Mouse (Mus musculus): ENCODE measurements at regions not wholly inside any gene's neighbourhood (a gene's known extent, or its start where the extent isn't known, plus 50 kb on each side); places are given as distances from the start of the nearest gene placed in this dataset.

DNA sequence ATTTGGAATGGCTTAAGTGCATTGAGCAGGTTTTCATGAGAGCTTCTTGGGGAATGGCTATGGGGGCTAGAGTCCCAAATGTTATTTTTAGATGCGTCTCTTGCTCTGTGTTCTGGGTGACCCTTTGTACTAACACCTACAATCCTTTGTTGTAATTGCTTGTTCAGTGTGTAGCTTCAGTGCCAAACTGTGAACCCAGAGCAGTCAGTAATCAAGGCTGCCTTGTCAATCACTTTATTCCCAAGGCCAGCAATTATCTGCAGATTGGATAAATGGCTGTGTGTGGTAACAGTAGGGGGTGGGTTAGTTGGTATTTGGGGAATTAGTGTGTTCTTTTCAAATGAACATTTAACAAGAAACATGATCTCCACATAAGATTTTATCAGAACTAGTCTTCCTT lies 390.4 kb downstream of the Poteg start:
- DNase-seq (ENCODE audit: low spot score) (peak; percentile 69), ATAC-seq (peak; percentile 58)
- Histone ChIP-seq H3K27me3 (replicated peaks; ENCODE audit: control insufficient read depth, insufficient read depth, low read length) (no peaks in the 10 kb centered on the region), H3K4me1 (ENCODE audit: control insufficient read depth, insufficient read depth, low read length) (no peaks in the 10 kb centered on the region), H3K27ac (ENCODE audit: low read depth, low read length) (no peak overlapping the region), H3K9me3 (replicated peaks; ENCODE audit: control insufficient read depth, low read length) (no peaks in the 10 kb centered on the region), H3K36me3 (ENCODE audit: control insufficient read depth, insufficient read depth, low read length) (no peaks in the 10 kb centered on the region), H3K4me3 (ENCODE audit: low read depth, low read length) (no peak overlapping the region), H3K9ac (ENCODE audit: low read length) (no peak overlapping the region), H3K4me2 (ENCODE audit: low read length) (no peak overlapping the region)
- 3% methylated on average over 1 of the region's 1 CpGs for WGBS

DNA sequence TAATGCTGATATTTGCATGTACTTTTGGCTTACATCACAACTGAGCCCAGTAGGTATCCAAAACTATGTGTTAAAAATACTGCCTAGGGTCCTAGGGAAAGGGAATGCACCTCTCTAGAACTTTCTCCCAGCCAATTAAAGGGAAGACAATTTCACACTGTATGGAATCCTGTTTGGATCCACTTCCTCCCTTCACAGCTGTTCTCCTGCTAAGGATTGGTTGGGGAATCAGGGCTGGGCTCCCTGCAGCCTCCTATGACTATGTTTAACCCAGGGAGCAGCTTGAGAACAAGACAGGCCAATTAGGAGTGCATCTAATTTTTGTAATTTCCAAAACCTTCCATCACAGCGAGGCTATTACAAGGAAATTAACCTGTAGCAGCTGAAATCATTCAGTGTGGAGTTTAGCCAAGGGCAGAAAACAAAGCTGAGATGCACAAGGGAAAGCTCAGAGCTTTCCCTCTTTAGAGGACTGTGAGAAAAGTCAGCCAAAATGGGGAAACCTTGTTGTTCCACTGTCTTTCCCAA lies 419.1 kb downstream of the Poteg start:
- ATAC-seq, result no peak
- Histone ChIP-seq H3K4me2 (ENCODE audit: low read length) (no peak overlapping the region), H3K27me3 (replicated peaks; ENCODE audit: control insufficient read depth, insufficient read depth, low read length) (no peaks in the 10 kb centered on the region), H3K4me3 (ENCODE audit: low read depth, low read length) (no peak overlapping the region), H3K4me1 (ENCODE audit: control insufficient read depth, insufficient read depth, low read length) (no peaks in the 10 kb centered on the region), H3K36me3 (ENCODE audit: control insufficient read depth, insufficient read depth, low read length) (no peaks in the 10 kb centered on the region), H3K9ac (ENCODE audit: low read length) (no peak overlapping the region), H3K9me3 (replicated peaks; ENCODE audit: control insufficient read depth, low read length) (no peaks in the 10 kb centered on the region), H3K27ac (ENCODE audit: low read depth, low read length) (no peak overlapping the region)
- DNase-seq (ENCODE audit: low spot score), result peak; percentile 39
- 31% methylated on average over 1 of the region's 1 CpGs for WGBS

DNA sequence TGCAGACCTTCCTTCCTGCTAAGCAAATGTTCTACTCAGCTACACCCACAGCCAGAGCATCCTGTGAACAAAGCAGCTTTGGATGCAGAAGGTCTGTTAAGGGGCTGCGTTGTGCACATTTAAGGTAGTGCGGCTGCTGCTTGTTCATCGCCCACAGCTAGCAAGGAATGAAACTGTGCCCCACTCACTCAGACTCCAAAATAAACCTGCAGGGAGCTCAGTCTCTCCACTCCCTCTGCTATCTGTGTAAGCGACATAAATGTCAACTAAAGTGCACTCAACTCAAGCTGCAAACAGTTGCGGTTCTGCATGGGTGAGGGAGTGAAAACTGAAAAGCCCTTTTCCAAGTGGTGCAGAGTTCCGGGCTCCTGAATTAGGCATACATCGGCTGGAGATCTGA lies 421.1 kb downstream of the Poteg start:
- no peak for ATAC-seq

DNA sequence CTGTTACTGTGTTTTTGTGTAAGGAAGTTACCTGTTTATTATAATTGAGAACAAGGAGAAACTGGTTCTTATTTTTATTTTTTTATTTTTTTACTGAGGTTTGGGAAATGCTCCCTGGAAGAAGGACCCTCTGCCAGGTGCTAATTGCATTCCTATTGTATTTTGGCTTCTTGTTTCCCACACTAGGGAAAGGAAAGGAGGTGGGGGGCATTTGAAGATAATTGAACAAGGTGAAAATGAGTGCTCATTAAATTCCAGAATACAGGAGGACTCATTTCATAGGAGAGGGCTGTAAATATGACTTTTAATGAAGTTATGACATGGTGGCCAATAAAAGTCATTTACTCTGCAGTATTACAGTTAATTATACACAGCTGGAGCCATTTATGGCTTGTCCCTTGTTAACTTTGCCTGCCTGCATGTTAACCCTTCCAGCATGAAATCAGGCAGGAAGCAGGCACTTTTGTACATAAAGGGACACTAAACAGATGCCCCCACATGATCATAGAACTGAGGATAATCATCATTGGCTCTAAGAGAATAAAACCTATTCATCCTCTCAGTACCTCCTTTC lies 430.3 kb downstream of the Poteg start:
- Histone ChIP-seq H3K4me2 (ENCODE audit: low read length) (no peak overlapping the region), H3K4me3 (ENCODE audit: low read depth, low read length) (no peak overlapping the region), H3K4me1 (ENCODE audit: control insufficient read depth, insufficient read depth, low read length) (no peaks in the 10 kb centered on the region), H3K9ac (ENCODE audit: low read length) (no peak overlapping the region), H3K36me3 (ENCODE audit: control insufficient read depth, insufficient read depth, low read length) (no peaks in the 10 kb centered on the region), H3K27ac (ENCODE audit: low read depth, low read length) (no peak overlapping the region), H3K27me3 (replicated peaks; ENCODE audit: control insufficient read depth, insufficient read depth, low read length) (no peaks in the 10 kb centered on the region), H3K9me3 (replicated peaks; ENCODE audit: control insufficient read depth, low read length) (no peaks in the 10 kb centered on the region)
- DNase-seq (ENCODE audit: low spot score) (peak; percentile 25), ATAC-seq (no peak)

More for the DNA sequence above, 421.1 kb downstream of the Poteg start:
- Histone ChIP-seq H3K4me3 (ENCODE audit: low read depth, low read length) (no peak overlapping the region), H3K27ac (ENCODE audit: low read depth, low read length) (no peak overlapping the region), H3K9ac (ENCODE audit: low read length) (no peak overlapping the region), H3K9me3 (replicated peaks; ENCODE audit: control insufficient read depth, low read length) (no peaks in the 10 kb centered on the region), H3K4me2 (ENCODE audit: low read length) (no peak overlapping the region), H3K4me1 (ENCODE audit: control insufficient read depth, insufficient read depth, low read length) (no peaks in the 10 kb centered on the region), H3K27me3 (replicated peaks; ENCODE audit: control insufficient read depth, insufficient read depth, low read length) (no peaks in the 10 kb centered on the region), H3K36me3 (ENCODE audit: control insufficient read depth, insufficient read depth, low read length) (no peaks in the 10 kb centered on the region)
- DNase-seq (ENCODE audit: low spot score), result no peak
- 95% methylated on average over 7 of the region's 7 CpGs for WGBS

DNA sequence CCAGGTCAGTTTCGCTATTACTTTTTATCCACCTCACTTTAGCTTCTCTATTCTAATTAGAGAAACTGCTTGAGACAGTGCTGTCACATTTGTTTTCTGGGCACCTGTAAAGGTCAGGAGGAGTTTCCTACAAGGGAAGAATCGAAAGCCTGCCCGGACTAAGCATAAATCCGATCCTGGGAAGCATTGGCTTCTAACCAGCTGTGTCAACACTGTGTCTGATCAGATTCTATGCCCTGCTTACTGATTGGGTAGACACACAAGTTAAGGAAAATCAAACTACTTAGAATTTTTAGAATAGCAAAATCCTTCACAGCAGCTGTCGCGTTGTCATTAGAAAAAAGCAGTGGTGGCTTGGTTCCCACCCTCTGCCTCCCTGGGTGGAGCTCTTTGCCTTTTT lies 441.8 kb downstream of the Poteg start:
- Histone ChIP-seq H3K36me3 (ENCODE audit: control insufficient read depth, insufficient read depth, low read length) (no peaks in the 10 kb centered on the region), H3K27ac (ENCODE audit: low read depth, low read length) (no peak overlapping the region), H3K4me2 (ENCODE audit: low read length) (no peak overlapping the region), H3K9ac (ENCODE audit: low read length) (no peak overlapping the region), H3K27me3 (replicated peaks; ENCODE audit: control insufficient read depth, insufficient read depth, low read length) (no peaks in the 10 kb centered on the region), H3K9me3 (replicated peaks; ENCODE audit: control insufficient read depth, low read length) (no peaks in the 10 kb centered on the region), H3K4me3 (ENCODE audit: low read depth, low read length) (no peak overlapping the region), H3K4me1 (ENCODE audit: control insufficient read depth, insufficient read depth, low read length) (no peaks in the 10 kb centered on the region)
- DNase-seq (ENCODE audit: low spot score), result no peak
- 91% methylated on average over 6 of the region's 6 CpGs for WGBS
- ATAC-seq, result no peak

DNA sequence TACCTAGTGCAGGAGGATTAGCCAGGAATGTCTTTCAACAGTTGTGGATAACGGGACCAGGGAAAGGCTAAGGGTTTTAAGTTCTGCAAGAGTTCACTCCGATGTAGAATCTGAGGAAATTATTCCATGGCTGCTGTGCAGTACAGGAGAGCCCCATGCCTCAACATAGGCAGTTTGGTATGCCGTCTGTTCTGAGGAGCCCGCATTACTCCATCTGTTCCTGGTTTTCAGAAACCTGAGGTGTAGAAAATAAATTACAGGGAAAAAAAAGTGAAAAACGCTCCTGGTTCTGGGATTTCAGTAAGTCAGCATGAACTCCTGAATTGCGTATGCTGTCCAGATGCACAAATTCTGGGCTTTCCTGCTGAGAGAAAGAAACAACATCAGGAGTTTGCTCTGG lies 446.9 kb downstream of the Poteg start:
- no peaks in the 10 kb centered on the region for H3K4me1 ChIP-seq (ENCODE audit: control insufficient read depth, insufficient read depth, low read length)
- 72% methylated on average over 6 of the region's 6 CpGs for WGBS
- DNase-seq (ENCODE audit: low spot score) (peak; percentile 20), ATAC-seq (no peak)
- no peak overlapping the region for H3K9ac ChIP-seq (ENCODE audit: low read length)
- H3K4me2 ChIP-seq (ENCODE audit: low read length), result no peak overlapping the region
- H3K36me3 ChIP-seq (ENCODE audit: control insufficient read depth, insufficient read depth, low read length), result no peaks in the 10 kb centered on the region
- no peaks in the 10 kb centered on the region for H3K9me3 ChIP-seq (replicated peaks; ENCODE audit: control insufficient read depth, low read length)
- no peaks in the 10 kb centered on the region for H3K27me3 ChIP-seq (replicated peaks; ENCODE audit: control insufficient read depth, insufficient read depth, low read length)
- no peak overlapping the region for H3K4me3 ChIP-seq (ENCODE audit: low read depth, low read length)
- no peak overlapping the region for H3K27ac ChIP-seq (ENCODE audit: low read depth, low read length)

DNA sequence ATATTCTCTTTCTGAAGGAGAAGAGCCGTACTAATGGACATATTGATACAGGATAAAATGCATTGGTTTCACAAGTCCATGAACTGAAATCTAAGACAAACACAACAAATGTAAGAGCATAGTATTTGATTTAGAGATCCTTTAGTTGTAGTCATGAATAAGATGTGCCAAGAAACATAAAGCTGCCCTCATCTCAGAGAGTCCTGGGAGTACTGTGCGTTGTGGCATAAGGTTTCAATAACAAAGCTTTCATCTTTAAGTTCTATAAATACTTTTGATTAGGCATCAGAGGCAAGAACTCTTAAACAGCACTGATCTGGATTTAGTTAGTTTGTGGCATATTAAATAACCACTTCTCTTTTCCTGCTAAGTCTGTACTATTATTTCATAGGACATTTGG lies 452.6 kb downstream of the Poteg start:
- Histone ChIP-seq H3K4me3 (ENCODE audit: low read depth, low read length) (no peak overlapping the region), H3K4me1 (ENCODE audit: control insufficient read depth, insufficient read depth, low read length) (no peaks in the 10 kb centered on the region), H3K4me2 (ENCODE audit: low read length) (no peak overlapping the region), H3K9ac (ENCODE audit: low read length) (no peak overlapping the region), H3K9me3 (replicated peaks; ENCODE audit: control insufficient read depth, low read length) (no peaks in the 10 kb centered on the region), H3K27me3 (replicated peaks; ENCODE audit: control insufficient read depth, insufficient read depth, low read length) (no peaks in the 10 kb centered on the region), H3K27ac (ENCODE audit: low read depth, low read length) (no peak overlapping the region), H3K36me3 (ENCODE audit: control insufficient read depth, insufficient read depth, low read length) (no peaks in the 10 kb centered on the region)
- DNase-seq (ENCODE audit: low spot score) (no peak), ATAC-seq (no peak)
- 89% methylated on average over 2 of the region's 2 CpGs for WGBS

DNA sequence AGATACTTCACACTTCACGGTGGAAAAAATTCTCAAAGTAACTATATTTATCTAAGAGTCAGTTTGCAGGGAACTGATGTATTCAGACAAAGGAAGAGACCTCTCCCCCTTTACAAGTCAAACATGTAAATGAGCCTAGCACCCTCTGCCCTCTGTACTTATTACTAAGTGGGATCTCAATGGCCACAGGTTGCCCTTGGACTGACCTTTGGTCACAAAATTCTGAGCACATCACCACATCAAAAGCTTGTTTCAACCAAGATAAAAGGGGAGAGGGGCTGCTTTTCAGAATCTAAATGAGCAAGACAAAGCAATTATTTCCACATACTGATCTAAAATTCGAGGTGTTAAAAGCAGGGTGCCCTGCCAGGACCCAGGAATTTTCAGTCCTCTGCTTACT lies 456.3 kb downstream of the Poteg start:
- H3K4me2 ChIP-seq (ENCODE audit: low read length), result no peak overlapping the region
- H3K4me1 ChIP-seq (ENCODE audit: control insufficient read depth, insufficient read depth, low read length), result no peaks in the 10 kb centered on the region
- no peak overlapping the region for H3K9ac ChIP-seq (ENCODE audit: low read length)
- H3K27me3 ChIP-seq (replicated peaks; ENCODE audit: control insufficient read depth, insufficient read depth, low read length), result no peaks in the 10 kb centered on the region
- no peaks in the 10 kb centered on the region for H3K36me3 ChIP-seq (ENCODE audit: control insufficient read depth, insufficient read depth, low read length)
- H3K9me3 ChIP-seq (replicated peaks; ENCODE audit: control insufficient read depth, low read length), result no peaks in the 10 kb centered on the region
- ATAC-seq (no peak), DNase-seq (ENCODE audit: low spot score) (no peak)
- H3K4me3 ChIP-seq (ENCODE audit: low read depth, low read length), result no peak overlapping the region
- H3K27ac ChIP-seq (ENCODE audit: low read depth, low read length), result no peak overlapping the region
- 31% methylated on average over 2 of the region's 2 CpGs for WGBS

DNA sequence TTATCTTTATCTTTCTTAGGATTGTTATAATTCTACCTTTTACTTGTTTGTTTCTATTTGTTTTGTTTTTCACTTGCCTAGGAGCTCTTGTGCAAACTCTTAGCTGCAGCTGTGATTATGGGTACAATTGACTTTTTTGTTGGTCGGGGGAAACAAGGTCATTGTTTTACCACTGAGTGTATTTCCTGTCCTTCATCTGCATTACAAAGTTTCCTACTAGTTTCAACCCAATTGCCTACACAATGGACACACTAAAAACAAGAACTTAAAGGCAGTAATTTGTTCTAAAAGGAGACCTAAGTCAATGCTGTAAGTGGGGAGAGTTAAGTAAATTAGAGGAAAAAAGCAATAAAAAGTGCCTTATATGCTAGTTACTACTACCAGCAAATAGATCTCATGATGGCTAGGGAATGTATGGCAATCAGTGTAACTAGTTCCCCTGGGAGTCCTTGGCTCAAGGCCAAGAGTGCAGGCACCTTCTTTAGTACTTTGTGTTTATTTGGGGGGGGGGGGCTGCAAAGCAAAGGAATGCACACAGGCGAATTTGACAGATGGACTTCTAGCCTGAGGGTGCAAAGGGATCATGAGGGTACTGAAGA lies 462.0 kb downstream of the Poteg start:
- Histone ChIP-seq H3K9me3 (replicated peaks; ENCODE audit: control insufficient read depth, low read length) (no peaks in the 10 kb centered on the region), H3K36me3 (ENCODE audit: control insufficient read depth, insufficient read depth, low read length) (no peaks in the 10 kb centered on the region), H3K4me2 (ENCODE audit: low read length) (no peak overlapping the region), H3K9ac (ENCODE audit: low read length) (no peak overlapping the region), H3K27ac (ENCODE audit: low read depth, low read length) (no peak overlapping the region), H3K4me3 (ENCODE audit: low read depth, low read length) (no peak overlapping the region), H3K4me1 (ENCODE audit: control insufficient read depth, insufficient read depth, low read length) (no peaks in the 10 kb centered on the region), H3K27me3 (replicated peaks; ENCODE audit: control insufficient read depth, insufficient read depth, low read length) (no peaks in the 10 kb centered on the region)
- DNase-seq (ENCODE audit: low spot score), result no peak
- WGBS, result 49% methylated on average over 2 of the region's 2 CpGs
- no peak for ATAC-seq
